ENCODE assay signal across 15 mouse cellular contexts in genomic region chr9:118379055-118379454, GRCm38 (mm10).
DNase-seq lines count a peak whose midpoint lies in the region; ATAC-seq and TF ChIP-seq lines count a peak whose summit lies in the region.
"Had no signal": no experiment of that assay in that cellular context is flagged by ENCODE, and none has a peak within 500 bp of the region (broad histone marks: within the 10 kb centered on the region; RNA-seq: fewer than 3 reads in every experiment).

No protein-coding gene starts in this region.

- H3K9ac ChIP-seq in hindbrain, embryonic 14.5 days = no peak overlapping the region
- H3K9ac ChIP-seq in hindbrain, embryonic 12.5 days = no peak overlapping the region
- peak overlapping the region; percentile 33; the same call in 1 of the 2 replicates for H3K9ac ChIP-seq in midbrain, postnatal 0 days (replicated peaks; ENCODE audit: low read length, poor library complexity, severe bottlenecking)
- H3K9ac ChIP-seq: forebrain, embryonic 13.5 days; liver, embryonic 12.5 days; neural tube, embryonic 13.5 days had no signal

- peak overlapping the region; percentile 25 for H3K4me2 ChIP-seq in hindbrain, embryonic 14.5 days (replicated peaks)
- H3K4me2 ChIP-seq in hindbrain, embryonic 12.5 days (replicated peaks) = no peak overlapping the region
- no peak overlapping the region; the same call in 1 of the 2 replicates for H3K4me2 ChIP-seq in midbrain, postnatal 0 days (ENCODE audit: low read depth, low read length, poor library complexity, severe bottlenecking)
- H3K4me2 ChIP-seq: forebrain, embryonic 13.5 days; liver, embryonic 12.5 days; neural tube, embryonic 13.5 days had no signal

- no peaks in the 10 kb centered on the region for H3K9me3 ChIP-seq in hindbrain, embryonic 14.5 days (ENCODE audit: control insufficient read depth, low read length)
- no peaks in the 10 kb centered on the region for H3K9me3 ChIP-seq in hindbrain, embryonic 12.5 days (replicated peaks)
- H3K9me3 ChIP-seq in midbrain, postnatal 0 days (ENCODE audit: low read length) = no peaks in the 10 kb centered on the region
- H3K9me3 ChIP-seq: forebrain, embryonic 13.5 days; liver, embryonic 12.5 days; neural tube, embryonic 13.5 days had no signal

- 0 out of 2 replicates have a peak, but pooled peaks cover 3% of the 10 kb centered on the region for H3K4me1 ChIP-seq in hindbrain, embryonic 14.5 days (replicated peaks; ENCODE audit: control insufficient read depth, insufficient read depth, low read length)
- H3K4me1 ChIP-seq in hindbrain, embryonic 12.5 days = no peaks in the 10 kb centered on the region
- H3K4me1 ChIP-seq in midbrain, postnatal 0 days (ENCODE audit: insufficient read depth, low read length) = no peaks in the 10 kb centered on the region
- H3K4me1 ChIP-seq: forebrain, embryonic 13.5 days; liver, embryonic 12.5 days; neural tube, embryonic 13.5 days had no signal

- H3K36me3 ChIP-seq in hindbrain, embryonic 14.5 days (replicated peaks; ENCODE audit: control insufficient read depth, insufficient read depth) = no peaks in the 10 kb centered on the region
- H3K36me3 ChIP-seq in hindbrain, embryonic 12.5 days = no peaks in the 10 kb centered on the region
- H3K36me3 ChIP-seq in midbrain, postnatal 0 days (ENCODE audit: insufficient read depth, low read length) = no peaks in the 10 kb centered on the region
- H3K36me3 ChIP-seq: liver, embryonic 12.5 days; neural tube, embryonic 13.5 days had no signal

- 34% methylated on average over 6 of the region's 6 CpGs for WGBS in hindbrain, embryonic 14.5 days
- 26% methylated on average over 6 of the region's 6 CpGs for WGBS in hindbrain, embryonic 12.5 days
- 17% methylated on average over 6 of the region's 6 CpGs for WGBS in midbrain, postnatal 0 days

- no peak overlapping the region for H3K4me3 ChIP-seq in hindbrain, embryonic 14.5 days (replicated peaks; ENCODE audit: low read length)
- H3K4me3 ChIP-seq in hindbrain, embryonic 12.5 days = no peak overlapping the region
- no peak overlapping the region for H3K4me3 ChIP-seq in midbrain, postnatal 0 days (ENCODE audit: low read depth, low read length)
- H3K4me3 ChIP-seq: forebrain, embryonic 13.5 days; liver, embryonic 12.5 days; neural tube, embryonic 13.5 days had no signal

- ATAC-seq in hindbrain, embryonic 14.5 days (ENCODE audit: low FRiP score) = no peak
- ATAC-seq in hindbrain, embryonic 12.5 days (ENCODE audit: low FRiP score) = no peak
- peak; percentile 7 to 12; a peak in 1 of 4 replicates for ATAC-seq in hematopoietic stem cell, adult 5-6 weeks (replicated peaks in 1 of 2; ENCODE audit: insufficient read depth in 1 of 2, low FRiP score in 2 of 2, low TSS enrichment in 1 of 2, low read depth in 1 of 2, poor library complexity in 2 of 2, severe bottlenecking in 2 of 2)
- ATAC-seq in midbrain, postnatal 0 days (ENCODE audit: low FRiP score) = no peak
- ATAC-seq: forebrain, embryonic 13.5 days; intestine, embryonic 16.5 days; liver, embryonic 12.5 days had no signal

- no peaks in the 10 kb centered on the region for H3K27me3 ChIP-seq in hindbrain, embryonic 14.5 days (ENCODE audit: control insufficient read depth, insufficient read depth, low read length)
- no peaks in the 10 kb centered on the region for H3K27me3 ChIP-seq in hindbrain, embryonic 12.5 days
- no peaks in the 10 kb centered on the region for H3K27me3 ChIP-seq in midbrain, postnatal 0 days (ENCODE audit: insufficient read depth, low read length)
- H3K27me3 ChIP-seq: forebrain, embryonic 13.5 days; liver, embryonic 12.5 days; neural tube, embryonic 13.5 days had no signal

- DNase-seq in hindbrain, embryonic 14.5 days (ENCODE audit: low spot score) = no peak
- DNase-seq in right cerebral cortex, adult 18-20 months = peak; percentile 2
- no peak for DNase-seq in right cerebral cortex, postnatal 14 days
- peak; percentile 56 for DNase-seq in midbrain, postnatal 0 days (ENCODE audit: low spot score)
- no peak for DNase-seq in kidney, postnatal 4 days
- no peak for DNase-seq in spleen, adult 12 weeks (ENCODE audit: low spot score)
- DNase-seq: embryo, embryonic 11 days; lung, postnatal 4 days; spleen, adult 18-20 months had no signal

- 0 out of 2 replicates have a peak overlapping the region, but pooled peaks have one; percentile 38 for H3K27ac ChIP-seq in hindbrain, embryonic 14.5 days
- no peak overlapping the region for H3K27ac ChIP-seq in hindbrain, embryonic 12.5 days
- no peak overlapping the region for H3K27ac ChIP-seq in midbrain, postnatal 0 days (ENCODE audit: low read depth, low read length)
- H3K27ac ChIP-seq: forebrain, embryonic 13.5 days; liver, embryonic 12.5 days; neural tube, embryonic 13.5 days had no signal

- TF ChIP-seq CTCF in midbrain, postnatal 0 days (IDR thresholded peaks at IDR 0.05) = no peak

Comparison
In these comparisons a context has a peak if more than half of its experiments do, and no peak if none do; other contexts are left out.
1. DNase-seq: peak in right cerebral cortex, adult 18-20 months (single experiment) and midbrain, postnatal 0 days (single experiment); none in hindbrain, embryonic 14.5 days (single experiment), right cerebral cortex, postnatal 14 days (single experiment), kidney, postnatal 4 days (0 of 2) and spleen, adult 12 weeks (single experiment).
2. ATAC-seq: peak in hematopoietic stem cell, adult 5-6 weeks (2 of 2); none in hindbrain, embryonic 14.5 days (single experiment), hindbrain, embryonic 12.5 days (single experiment) and midbrain, postnatal 0 days (single experiment).